Mouse (Mus musculus) midbrain, embryonic 16.5 days (tissue): ENCODE data around the gene Zfp599. TPM values are rescaled to one million over a fixed set of nuclear protein-coding genes. Genes with fewer than 3 reads are reported as not detected.
"Not testable (repeated sequence)": the region's sequence is repeated elsewhere in the genome, so short reads cannot be mapped to it uniquely, and the experiment has no call there.

Experiments used
- ATAC-seq: fragments of 200-750 bp; cut with Nextera tagmentation; 2 replicates; pipeline ENCODE4 v1.8.0; 2017; ENCODE audit warnings: moderate TSS enrichment
- H3K27ac ChIP-seq: fragments of 300-500 bp; sonication (generic); 2 replicates; pipeline ENCODE4 v1.5.1; 2014; ENCODE audit warnings: mild to moderate bottlenecking, low read length, mixed read lengths
- H3K27me3 ChIP-seq: fragments of 300-500 bp; sonication (generic); 2 replicates; pipeline ENCODE4 v1.6.1; 2014; ENCODE audit warnings: low read depth, low read length, mixed read lengths; ENCODE audit not compliant: control insufficient read depth, insufficient read depth
- H3K36me3 ChIP-seq: fragments of 300-500 bp; sonication (generic); 2 replicates; pipeline ENCODE4 v1.6.1; 2014; ENCODE audit warnings: mild to moderate bottlenecking, low read length, moderate library complexity, mixed read lengths; ENCODE audit not compliant: control insufficient read depth, insufficient read depth
- H3K4me1 ChIP-seq: fragments of 300-500 bp; sonication (generic); 2 replicates; pipeline ENCODE4 v1.6.1; 2014; ENCODE audit warnings: mild to moderate bottlenecking, low read length, mixed read lengths; ENCODE audit not compliant: control insufficient read depth, insufficient read depth
- H3K4me2 ChIP-seq: fragments of 300-500 bp; sonication (generic); 2 replicates; pipeline ENCODE4 v1.6.1; 2014; ENCODE audit warnings: mild to moderate bottlenecking, low read length, mixed read lengths
- H3K4me3 ChIP-seq: fragments of 300-500 bp; sonication (generic); 2 replicates; pipeline ENCODE4 v1.5.1; 2014; ENCODE audit warnings: low read depth, mild to moderate bottlenecking, low read length, moderate library complexity, mixed read lengths
- H3K9ac ChIP-seq: fragments of 300-500 bp; sonication (generic); 2 replicates; pipeline ENCODE4 v1.6.1; 2014; ENCODE audit warnings: low read depth, low read length, mixed read lengths
- H3K9me3 ChIP-seq: fragments of 300-500 bp; sonication (generic); replicated peaks from 2 replicates; pipeline ENCODE4 v1.6.1; 2014; ENCODE audit warnings: mild to moderate bottlenecking, low read length, mixed read lengths; ENCODE audit not compliant: control insufficient read depth, poor library complexity, severe bottlenecking
- WGBS: fragments of 180-500 bp; shearing (Covaris S2); extraction: QIAGEN DNeasy Blood & Tissue Kit; methylation state at CpG from one replicate; pipeline ENCODE4 v1.1.7; 2014; 5-methylcytosine and 5-hydroxymethylcytosine counted together
- polyA plus RNA-seq: library from polyadenylated mRNA; unstranded; fragments of >200 nt; fragmentation: Nextera tagmentation; extraction: Ambion mirVana; gene quantifications from 2 replicates; pipeline ENCODE4 v1.2.1, GENCODE M21; 2015

Gene Zfp599
- 11.9 and 12.0 TPM in 2 replicates for polyA plus RNA-seq

DNA sequence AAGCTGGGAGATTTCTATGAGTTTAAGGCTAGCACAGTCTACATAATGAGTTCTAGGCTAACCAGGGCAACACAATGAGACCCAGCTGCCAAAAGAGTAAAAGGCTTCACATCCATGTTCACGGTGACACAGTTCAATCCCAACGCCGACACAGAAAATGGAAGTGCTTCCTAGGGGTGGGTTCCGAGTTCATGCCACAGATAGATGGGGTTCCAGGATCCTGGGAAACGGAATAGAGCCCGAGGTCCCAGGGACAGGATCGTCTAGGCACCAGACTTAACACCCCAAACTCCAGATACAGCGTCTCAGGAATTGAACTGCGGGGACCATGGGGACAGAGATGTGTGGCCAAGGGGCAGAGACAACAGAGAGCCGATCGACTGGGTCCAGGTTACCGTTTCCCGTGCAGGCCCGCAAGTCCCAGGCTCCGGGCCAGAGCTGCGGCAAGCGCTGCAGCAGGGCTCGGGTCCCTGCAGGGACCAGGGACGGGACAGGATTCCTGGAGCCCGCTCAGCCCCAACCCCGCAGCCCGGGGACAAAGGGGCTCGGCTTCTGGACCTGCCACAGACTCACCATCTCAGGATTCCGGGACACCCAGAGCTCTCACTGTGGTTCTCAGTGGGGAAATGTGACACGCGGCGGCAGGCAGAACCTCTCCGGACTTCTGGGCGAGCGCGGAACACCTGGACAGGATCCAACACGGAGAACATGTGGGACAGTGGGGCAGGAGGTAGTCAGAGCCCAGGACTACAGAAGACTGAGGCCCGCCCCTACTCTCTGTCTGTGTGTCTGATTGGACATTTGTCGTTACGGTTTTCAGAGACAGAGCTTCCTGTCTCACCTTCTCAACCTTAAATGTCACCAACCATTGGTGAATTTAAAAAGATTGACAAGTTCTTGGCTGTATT, at the start of gene Zfp599:
Zfp599 (minus strand) TSS at position 712 of the 908 bp plus-strand sequence.
- Histone ChIP-seq H3K27ac (peak within 1 kb of the TSS; percentile 60; the same call in 1 of the 2 replicates), H3K36me3 (peaks cover 13% of the 10 kb centered on the region; the same call in 1 of the 2 replicates), H3K9me3 (peaks cover 6% of the 10 kb centered on the region; the same call in 1 of the 2 replicates), H3K4me2 (peak within 1 kb of the TSS; percentile 63), H3K9ac (peak within 1 kb of the TSS; percentile 78), H3K4me1 (peaks cover 3% of the 10 kb centered on the region; the same call in 1 of the 2 replicates), H3K4me3 (peak within 1 kb of the TSS; percentile 64), H3K27me3 (no peaks in the 10 kb centered on the region)
- WGBS: under 1% methylated on average over 35 of the region's 35 CpGs
- peak; percentile 98 for ATAC-seq

DNA sequence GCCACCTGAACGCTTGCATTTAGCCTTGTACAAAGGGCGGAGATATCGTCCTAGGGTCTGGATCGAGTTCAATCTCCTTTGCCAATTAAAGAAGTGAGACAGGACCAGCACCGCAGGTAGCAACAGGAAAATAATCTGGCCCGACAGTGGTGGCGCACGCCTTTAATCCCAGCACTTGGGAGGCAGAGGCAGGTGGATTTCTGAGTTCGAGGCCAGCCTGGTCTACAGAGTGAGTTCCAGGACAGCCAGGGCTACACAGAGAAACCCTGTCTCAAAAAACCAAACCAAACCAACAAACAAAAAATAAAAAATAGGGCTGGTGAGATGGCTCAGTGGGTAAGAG, 48.2 kb upstream of the Zfp599 start:
- Histone ChIP-seq H3K4me3 (peak overlapping the region; percentile 88), H3K27ac (peak overlapping the region; percentile 93), H3K9ac (peak overlapping the region; percentile 99), H3K36me3 (peaks cover 18% of the 10 kb centered on the region), H3K4me2 (peak overlapping the region; percentile 49)
- H3K27me3 ChIP-seq, H3K9me3 ChIP-seq, H3K4me1 ChIP-seq, ATAC-seq: not testable (repeated sequence)
- 10% methylated on average over 9 of the region's 9 CpGs for WGBS

DNA sequence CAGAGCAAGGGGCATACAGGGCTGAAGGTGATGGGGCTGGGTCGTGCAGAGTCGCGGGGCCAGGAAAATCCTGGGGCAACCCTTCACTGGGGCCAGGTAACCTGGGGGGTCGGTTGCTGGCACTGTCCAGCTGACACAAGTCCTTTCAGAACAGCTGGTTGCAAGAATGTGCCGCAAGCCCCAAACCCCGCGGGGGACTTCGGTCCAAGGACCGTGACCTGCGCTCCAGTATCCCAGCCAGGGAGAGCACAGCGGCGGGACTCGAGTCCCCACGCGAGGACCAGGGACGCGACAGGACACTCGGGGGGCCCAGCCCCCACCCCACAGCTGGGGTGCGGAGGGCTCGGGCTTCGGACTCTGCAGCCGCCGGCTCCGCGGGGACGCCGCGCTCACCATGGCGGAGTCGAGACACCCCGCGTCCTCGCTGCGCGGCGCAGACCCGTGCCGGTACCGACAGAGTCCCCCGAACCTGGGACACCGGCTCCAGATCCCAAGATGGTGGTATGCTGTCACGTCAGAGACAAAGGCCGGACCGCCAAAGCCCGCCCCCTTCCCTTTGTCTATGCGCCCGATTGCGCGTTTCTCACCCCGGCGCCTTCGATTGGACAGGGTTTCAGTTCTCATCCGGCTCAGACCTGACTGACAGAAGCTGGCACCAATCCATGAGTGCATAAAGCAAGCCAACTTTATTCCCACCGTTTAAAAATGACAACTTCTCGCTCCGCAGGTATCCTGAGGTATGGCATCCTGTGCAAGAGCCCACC, 47.6 kb upstream of the Zfp599 start, which contains the start of gene Zfp810:
Zfp810 (minus strand) TSS at position 493 of the 764 bp plus-strand sequence.
- peak; percentile 99 for ATAC-seq
- Histone ChIP-seq H3K36me3 (peaks cover 22% of the 10 kb centered on the region), H3K4me3 (peak within 1 kb of the TSS; percentile 88), H3K4me2 (peak within 1 kb of the TSS; percentile 69), H3K27ac (peak within 1 kb of the TSS; percentile 93), H3K4me1 (peaks cover 7% of the 10 kb centered on the region), H3K9me3 (0 out of 2 replicates have a peak, but pooled peaks cover 3% of the 10 kb centered on the region), H3K27me3 (no peaks in the 10 kb centered on the region), H3K9ac (peak within 1 kb of the TSS; percentile 99)
- under 1% methylated on average over 56 of the region's 56 CpGs for WGBS

DNA sequence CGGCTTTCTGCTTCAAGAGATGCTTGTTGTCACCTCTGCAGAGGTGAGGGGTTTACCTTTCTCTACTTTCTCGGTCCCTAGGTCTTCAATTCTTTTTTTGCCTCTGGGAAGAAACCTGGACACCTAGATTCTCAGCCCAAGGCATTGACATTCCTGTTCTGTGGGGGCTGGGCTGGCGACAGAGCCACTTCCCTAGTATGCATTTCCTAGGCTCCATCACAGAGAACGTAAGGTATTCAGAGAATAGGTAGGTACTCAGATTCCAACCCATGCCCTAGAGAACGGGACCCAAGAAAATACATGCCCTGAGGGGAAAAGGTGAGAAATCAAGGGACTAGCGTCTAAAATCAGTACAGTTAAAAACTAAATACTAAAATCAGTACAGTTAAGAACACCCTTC, 47.0 kb upstream of the Zfp599 start:
- H3K27ac ChIP-seq: peak overlapping the region; percentile 93
- peak; percentile 49; the same call in 1 of the 2 replicates for ATAC-seq
- no peaks in the 10 kb centered on the region for H3K9me3 ChIP-seq
- H3K27me3 ChIP-seq: no peaks in the 10 kb centered on the region
- H3K36me3 ChIP-seq: peaks cover 27% of the 10 kb centered on the region
- H3K4me3 ChIP-seq: peak overlapping the region; percentile 88
- H3K4me2 ChIP-seq: peak overlapping the region; percentile 69
- H3K4me1 ChIP-seq: peaks cover 7% of the 10 kb centered on the region
- peak overlapping the region; percentile 99 for H3K9ac ChIP-seq
- 16% methylated on average over 6 of the region's 6 CpGs for WGBS

DNA sequence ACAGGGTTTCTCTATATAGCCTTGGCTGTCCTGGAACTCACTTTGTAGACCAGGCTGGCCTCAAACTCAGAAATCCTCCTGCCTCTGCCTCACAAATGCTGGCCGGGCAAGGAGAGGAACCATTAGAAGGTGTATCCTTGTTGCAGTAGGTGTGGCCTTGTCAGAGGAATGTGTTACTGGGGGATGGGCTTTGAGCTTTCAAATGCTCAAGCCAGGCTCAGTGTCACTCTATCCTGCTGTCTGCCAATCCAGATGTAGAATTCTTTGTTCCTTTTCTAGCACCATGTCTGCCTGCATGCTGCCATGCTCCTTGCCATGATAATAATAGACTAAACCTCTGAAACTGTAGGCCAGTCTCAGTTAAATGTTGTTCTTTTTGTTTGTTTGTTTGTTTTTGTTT, 42.5 kb upstream of the Zfp599 start:
- Histone ChIP-seq H3K36me3 (peaks cover 56% of the 10 kb centered on the region), H3K4me2 (no peak overlapping the region), H3K27me3 (no peaks in the 10 kb centered on the region), H3K27ac (no peak overlapping the region), H3K4me1 (peaks cover 7% of the 10 kb centered on the region), H3K9ac (no peak overlapping the region), H3K4me3 (no peak overlapping the region), H3K9me3 (peaks cover 2% of the 10 kb centered on the region; the same call in 1 of the 2 replicates)
- no peak for ATAC-seq
- WGBS: 100% methylated on average over 1 of the region's 1 CpGs

DNA sequence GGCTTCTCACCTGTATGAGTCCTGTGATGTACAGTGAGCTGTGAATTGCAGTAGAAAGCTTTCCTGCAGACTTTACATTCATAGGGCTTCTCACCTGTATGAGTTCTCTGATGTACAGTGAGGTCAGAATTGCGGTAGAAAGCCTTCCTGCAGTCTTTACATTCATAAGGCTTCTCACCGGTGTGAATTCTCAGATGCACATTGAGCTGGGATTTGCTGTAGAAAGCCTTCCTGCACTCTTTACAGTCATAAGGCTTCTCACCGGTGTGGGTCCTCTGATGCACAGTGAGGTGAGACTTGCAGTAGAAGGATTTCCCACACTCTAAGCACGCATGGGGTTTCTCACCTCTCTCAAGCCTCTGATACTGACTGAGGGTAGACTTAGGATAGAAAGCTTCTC, 19.0 kb upstream of the Zfp599 start:
- H3K27ac ChIP-seq: no peak overlapping the region
- no peaks in the 10 kb centered on the region for H3K27me3 ChIP-seq
- H3K9me3 ChIP-seq: peaks cover 51% of the 10 kb centered on the region
- H3K36me3 ChIP-seq: peaks cover 78% of the 10 kb centered on the region
- no peak overlapping the region for H3K4me3 ChIP-seq
- no peaks in the 10 kb centered on the region for H3K4me1 ChIP-seq
- H3K9ac ChIP-seq: no peak overlapping the region
- H3K4me2 ChIP-seq: no peak overlapping the region
- no peak for ATAC-seq
- WGBS: 100% methylated on average over 4 of the region's 4 CpGs

DNA sequence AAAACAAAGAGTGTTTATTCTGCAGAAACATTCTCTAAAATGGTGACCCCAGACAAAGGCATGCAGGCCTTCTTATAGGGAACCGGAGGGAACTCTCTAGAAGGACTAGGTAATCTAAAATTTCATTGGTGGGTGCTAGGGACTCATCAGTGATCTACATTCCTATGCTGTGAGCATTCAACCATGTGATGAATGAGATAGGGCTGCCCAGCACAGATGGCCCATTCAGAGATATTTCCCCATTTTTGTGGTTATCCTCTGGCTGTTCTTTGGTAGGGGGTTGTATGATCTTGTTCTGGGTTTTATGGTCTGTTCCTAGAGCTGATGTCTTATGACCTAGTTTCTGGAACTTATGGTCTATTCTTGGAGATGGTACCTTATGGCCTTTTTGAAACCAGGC, 9.2 kb upstream of the Zfp599 start:
- no peaks in the 10 kb centered on the region for H3K4me1 ChIP-seq
- no peaks in the 10 kb centered on the region for H3K27me3 ChIP-seq
- ATAC-seq: no peak
- H3K4me2 ChIP-seq: no peak overlapping the region
- no peak overlapping the region for H3K27ac ChIP-seq
- peaks cover 12% of the 10 kb centered on the region; the same call in 1 of the 2 replicates for H3K9me3 ChIP-seq
- 94% methylated on average over 1 of the region's 1 CpGs for WGBS
- H3K36me3 ChIP-seq: peaks cover 7% of the 10 kb centered on the region
- no peak overlapping the region for H3K9ac ChIP-seq
- no peak overlapping the region for H3K4me3 ChIP-seq

DNA sequence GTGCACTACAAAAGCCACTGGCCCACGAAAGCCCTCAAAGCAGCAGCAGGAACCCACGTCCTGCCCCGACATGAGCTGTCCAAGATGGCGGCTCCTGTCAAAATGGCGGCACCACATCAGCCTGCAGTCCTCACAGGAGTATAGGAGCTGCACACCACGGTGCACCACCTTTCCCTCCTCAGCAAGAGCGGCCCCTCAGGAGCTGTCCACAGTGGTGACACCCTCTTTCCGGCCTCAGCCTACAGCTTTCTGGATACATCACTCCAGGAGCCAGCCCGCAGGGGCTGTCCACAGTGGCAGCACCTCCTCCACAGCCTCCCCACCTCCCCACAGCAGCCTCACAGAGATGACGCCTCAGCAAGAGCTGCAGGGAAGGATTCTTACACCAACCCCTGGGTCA, 2.9 kb upstream of the Zfp599 start:
- Histone ChIP-seq H3K4me2 (no peak overlapping the region), H3K36me3 (no peaks in the 10 kb centered on the region), H3K4me1 (peaks cover 3% of the 10 kb centered on the region; the same call in 1 of the 2 replicates), H3K9ac (no peak overlapping the region), H3K27ac (no peak overlapping the region), H3K9me3 (peaks cover 2% of the 10 kb centered on the region; the same call in 1 of the 2 replicates), H3K4me3 (no peak overlapping the region), H3K27me3 (no peaks in the 10 kb centered on the region)
- WGBS: 88% methylated on average over 10 of the region's 10 CpGs
- ATAC-seq: no peak
